Mouse (Mus musculus) liver, embryonic 12.5 days (tissue): ENCODE measurements around the gene Rassf1. TPM values are rescaled to one million over a fixed set of nuclear protein-coding genes. Genes with fewer than 3 reads are reported as not detected.
A peak's percentile ranks its signal among the peaks of the same experiment; 100 is the strongest.
"Not testable (repeated sequence)": the region's sequence is repeated elsewhere in the genome, so short reads cannot be mapped to it uniquely, and the experiment has no call there.

ENCODE experiments used
- ATAC-seq: fragments of 200-750 bp; cut with Nextera tagmentation; 2 replicates; pipeline ENCODE4 v1.8.0; 2017; ENCODE audit warnings: moderate number of reproducible peaks, mild to moderate bottlenecking, moderate library complexity
- H3K27ac ChIP-seq: fragments of 300-500 bp; sonication (generic); 2 replicates; pipeline ENCODE4 v1.5.1; 2016; ENCODE audit warnings: mild to moderate bottlenecking
- H3K27me3 ChIP-seq: fragments of 300-500 bp; sonication (generic); replicated peaks from 2 replicates; pipeline ENCODE4 v1.6.1; 2016; ENCODE audit warnings: mild to moderate bottlenecking, moderate library complexity
- H3K36me3 ChIP-seq: fragments of 300-500 bp; sonication (generic); 2 replicates; pipeline ENCODE4 v1.6.1; 2016; ENCODE audit warnings: mild to moderate bottlenecking, moderate library complexity
- H3K4me1 ChIP-seq: fragments of 300-500 bp; sonication (generic); 2 replicates; pipeline ENCODE4 v1.6.1; 2016
- H3K4me2 ChIP-seq: fragments of 300-500 bp; sonication (generic); 2 replicates; pipeline ENCODE4 v1.6.1; 2016; ENCODE audit warnings: mild to moderate bottlenecking, moderate library complexity
- H3K4me3 ChIP-seq: fragments of 300-500 bp; sonication (generic); 2 replicates; pipeline ENCODE4 v1.5.1; 2016; ENCODE audit warnings: mild to moderate bottlenecking, moderate library complexity
- H3K9ac ChIP-seq: fragments of 300-500 bp; sonication (generic); 2 replicates; pipeline ENCODE4 v1.6.1; 2016; ENCODE audit warnings: mild to moderate bottlenecking, moderate library complexity
- H3K9me3 ChIP-seq: fragments of 300-500 bp; sonication (generic); replicated peaks from 2 replicates; pipeline ENCODE4 v1.6.1; 2016; ENCODE audit warnings: mild to moderate bottlenecking, moderate library complexity
- WGBS: fragments of 180-500 bp; shearing (Covaris S2); methylation state at CpG from one replicate; pipeline ENCODE4 v1.1.7; 2016; ENCODE audit not compliant: insufficient replicate concordance; 5-methylcytosine and 5-hydroxymethylcytosine counted together
- polyA plus RNA-seq: library from polyadenylated mRNA; unstranded; fragments of >200 nt; fragmentation: Nextera tagmentation; extraction: Ambion mirVana; gene quantifications from 2 replicates; pipeline ENCODE4 v1.2.1, GENCODE M21; 2016

Rassf1 gene
- polyA plus RNA-seq, 1 experiment from 2014 or later, result 24.8 TPM

GRCm38 (mm10) chr9:107565556-107565955 is 14.2 kb downstream of the Rassf1 start:
- H3K9me3 ChIP-seq, ATAC-seq, H3K4me3 ChIP-seq, H3K9ac ChIP-seq, H3K27me3 ChIP-seq: not testable (repeated sequence)
- WGBS, result 31% methylated on average over 5 of the region's 5 CpGs
- peak overlapping the region; percentile 22 for H3K4me2 ChIP-seq
- H3K4me1 ChIP-seq, result peaks cover 76% of the 10 kb centered on the region
- H3K27ac ChIP-seq, result peak overlapping the region; percentile 94
- H3K36me3 ChIP-seq, result peaks cover 39% of the 10 kb centered on the region

GRCm38 (mm10) chr9:107566041-107566709 is 14.8 kb downstream of the Rassf1 start:
- Histone ChIP-seq H3K9ac (no peak overlapping the region), H3K4me2 (peak overlapping the region; percentile 14)

GRCm38 (mm10) chr9:107566855-107567254 is 15.5 kb downstream of the Rassf1 start:
- peak overlapping the region; percentile 31; the same call in 1 of the 2 replicates for H3K9ac ChIP-seq
- no peaks in the 10 kb centered on the region for H3K27me3 ChIP-seq
- H3K4me3 ChIP-seq, result peak overlapping the region; percentile 75; the same call in 1 of the 2 replicates
- peak overlapping the region; percentile 86 for H3K4me2 ChIP-seq
- H3K36me3 ChIP-seq, result peaks cover 39% of the 10 kb centered on the region
- WGBS, result 53% methylated on average over 3 of the region's 3 CpGs
- no peaks in the 10 kb centered on the region for H3K9me3 ChIP-seq
- H3K4me1 ChIP-seq, result peaks cover 87% of the 10 kb centered on the region
- no peak for ATAC-seq
- H3K27ac ChIP-seq, result peak overlapping the region; percentile 94

More at GRCm38 (mm10) chr9:107566041-107566709, 14.8 kb downstream of the Rassf1 start:
- Histone ChIP-seq H3K4me1 (peaks cover 82% of the 10 kb centered on the region), H3K4me3 (no peak overlapping the region), H3K27ac (peak overlapping the region; percentile 94), H3K36me3 (peaks cover 39% of the 10 kb centered on the region), H3K27me3 (no peaks in the 10 kb centered on the region), H3K9me3 (no peaks in the 10 kb centered on the region)
- no peak for ATAC-seq
- 49% methylated on average over 15 of the region's 15 CpGs for WGBS

GRCm38 (mm10) chr9:107567702-107568319 is 16.5 kb downstream of the Rassf1 start, which contains the start of gene Hyal2:
Hyal2 (plus strand) TSS chr9:107567945.
- Histone ChIP-seq H3K27ac (peak within 1 kb of the TSS; percentile 94), H3K27me3 (no peaks in the 10 kb centered on the region), H3K4me3 (peak within 1 kb of the TSS; percentile 75), H3K9ac (peak within 1 kb of the TSS; percentile 90), H3K4me1 (peaks cover 87% of the 10 kb centered on the region), H3K4me2 (peak within 1 kb of the TSS; percentile 86), H3K9me3 (no peaks in the 10 kb centered on the region), H3K36me3 (peaks cover 42% of the 10 kb centered on the region)
- WGBS, result 33% methylated on average over 18 of the region's 18 CpGs
- ATAC-seq, result no peak

- Histone ChIP-seq H3K4me2 (peak overlapping the region; percentile 86), H3K4me1 (peaks cover 91% of the 10 kb centered on the region), H3K9ac (peak overlapping the region; percentile 90), H3K36me3 (peaks cover 50% of the 10 kb centered on the region), H3K27me3 (no peaks in the 10 kb centered on the region), H3K4me3 (peak overlapping the region; percentile 75), H3K27ac (peak overlapping the region; percentile 94), H3K9me3 (no peaks in the 10 kb centered on the region)
- WGBS, result 1% methylated on average over 41 of the region's 41 CpGs
- peak; percentile 77 for ATAC-seq
Observed at GRCm38 (mm10) chr9:107568331-107569261, 17.2 kb downstream of the Rassf1 start.

GRCm38 (mm10) chr9:107569270-107569669 is 17.9 kb downstream of the Rassf1 start:
- H3K4me2 ChIP-seq, result peak overlapping the region; percentile 86
- H3K27me3 ChIP-seq, result no peaks in the 10 kb centered on the region
- H3K4me1 ChIP-seq, result peaks cover 85% of the 10 kb centered on the region
- ATAC-seq, result peak; percentile 11
- peak overlapping the region; percentile 94 for H3K27ac ChIP-seq
- peaks cover 51% of the 10 kb centered on the region for H3K36me3 ChIP-seq
- peak overlapping the region; percentile 90 for H3K9ac ChIP-seq
- whole genome bisulfite sequencing, result under 1% methylated on average over 23 of the region's 23 CpGs
- peak overlapping the region; percentile 75 for H3K4me3 ChIP-seq
- H3K9me3 ChIP-seq, result no peaks in the 10 kb centered on the region

- H3K27ac ChIP-seq, result peak overlapping the region; percentile 94
- no peaks in the 10 kb centered on the region for H3K9me3 ChIP-seq
- H3K36me3 ChIP-seq, result peaks cover 44% of the 10 kb centered on the region
- ATAC-seq, result no peak
- no peaks in the 10 kb centered on the region for H3K27me3 ChIP-seq
- 67% methylated on average over 13 of the region's 13 CpGs for WGBS
- H3K4me1 ChIP-seq, result peaks cover 77% of the 10 kb centered on the region
- H3K4me3 ChIP-seq, result peak overlapping the region; percentile 75
- H3K9ac ChIP-seq, result peak overlapping the region; percentile 90
- H3K4me2 ChIP-seq, result peak overlapping the region; percentile 86
Observed at GRCm38 (mm10) chr9:107570016-107570415, 18.7 kb downstream of the Rassf1 start.

GRCm38 (mm10) chr9:107570845-107571244 is 19.5 kb downstream of the Rassf1 start:
- Histone ChIP-seq H3K27ac (peak overlapping the region; percentile 94), H3K4me3 (peak overlapping the region; percentile 75), H3K4me2 (peak overlapping the region; percentile 86), H3K36me3 (peaks cover 38% of the 10 kb centered on the region), H3K9ac (peak overlapping the region; percentile 90), H3K27me3 (no peaks in the 10 kb centered on the region), H3K9me3 (no peaks in the 10 kb centered on the region), H3K4me1 (peaks cover 75% of the 10 kb centered on the region)
- 40% methylated on average over 21 of the region's 21 CpGs for WGBS
- ATAC-seq, result peak; percentile 70

- H3K9ac ChIP-seq, result peak overlapping the region; percentile 90
- WGBS, result 79% methylated on average over 22 of the region's 22 CpGs
- peaks cover 75% of the 10 kb centered on the region for H3K4me1 ChIP-seq
- no peaks in the 10 kb centered on the region for H3K9me3 ChIP-seq
- H3K27ac ChIP-seq, result peak overlapping the region; percentile 94
- H3K36me3 ChIP-seq, result peaks cover 38% of the 10 kb centered on the region
- ATAC-seq, result peak; percentile 48
- peak overlapping the region; percentile 75 for H3K4me3 ChIP-seq
- peak overlapping the region; percentile 86 for H3K4me2 ChIP-seq
- no peaks in the 10 kb centered on the region for H3K27me3 ChIP-seq
Observed at GRCm38 (mm10) chr9:107571534-107572326, 20.4 kb downstream of the Rassf1 start.

- peak overlapping the region; percentile 86 for H3K4me2 ChIP-seq
- peak overlapping the region; percentile 94 for H3K27ac ChIP-seq
- H3K9me3 ChIP-seq, result no peaks in the 10 kb centered on the region
- H3K9ac ChIP-seq, result peak overlapping the region; percentile 90
- peaks cover 75% of the 10 kb centered on the region for H3K4me1 ChIP-seq
- no peaks in the 10 kb centered on the region for H3K27me3 ChIP-seq
- ATAC-seq, result no peak
- peaks cover 38% of the 10 kb centered on the region for H3K36me3 ChIP-seq
- no peak overlapping the region for H3K4me3 ChIP-seq
- WGBS, result 94% methylated on average over 2 of the region's 2 CpGs
Observed at GRCm38 (mm10) chr9:107572327-107572662, 20.9 kb downstream of the Rassf1 start.

- Histone ChIP-seq H3K4me1 (peaks cover 72% of the 10 kb centered on the region), H3K27ac (peak overlapping the region; percentile 94; the same call in 1 of the 2 replicates), H3K36me3 (peaks cover 38% of the 10 kb centered on the region)
- not testable (repeated sequence) for H3K27me3 ChIP-seq, H3K9me3 ChIP-seq, H3K9ac ChIP-seq, H3K4me2 ChIP-seq, ATAC-seq, H3K4me3 ChIP-seq
- 77% methylated on average over 6 of the region's 6 CpGs for WGBS
Observed at GRCm38 (mm10) chr9:107573774-107574173, 22.4 kb downstream of the Rassf1 start.
